Mouse (Mus musculus) embryonic facial prominence, embryonic 12.5 days (tissue): ENCODE measurements at regions not wholly inside any gene's neighbourhood (a gene's known extent, or its start where the extent isn't known, plus 50 kb on each side); places are given as distances from the start of the nearest gene placed in this dataset.

Experiments
- ATAC-seq: fragments of 200-750 bp; cut with Nextera tagmentation; 2 replicates; pipeline ENCODE4 v1.8.0; 2017; ENCODE audit not compliant: insufficient number of reproducible peaks, insufficient read depth, low FRiP score, low TSS enrichment
- H3K27ac ChIP-seq: fragments of 300-500 bp; sonication (generic); 2 replicates; pipeline ENCODE4 v1.5.1; 2016; ENCODE audit warnings: mild to moderate bottlenecking
- H3K27me3 ChIP-seq: fragments of 300-500 bp; sonication (generic); 2 replicates; pipeline ENCODE4 v1.6.1; 2016; ENCODE audit warnings: mild to moderate bottlenecking, moderate library complexity
- H3K36me3 ChIP-seq: fragments of 300-500 bp; sonication (generic); 2 replicates; pipeline ENCODE4 v1.6.1; 2016; ENCODE audit warnings: mild to moderate bottlenecking
- H3K4me1 ChIP-seq: fragments of 300-500 bp; sonication (generic); 2 replicates; pipeline ENCODE4 v1.6.1; 2016
- H3K4me2 ChIP-seq: fragments of 300-500 bp; sonication (generic); replicated peaks from 2 replicates; pipeline ENCODE4 v1.6.1; 2016; ENCODE audit warnings: mild to moderate bottlenecking, moderate library complexity
- H3K4me3 ChIP-seq: fragments of 300-500 bp; sonication (generic); 2 replicates; pipeline ENCODE4 v1.5.1; 2016; ENCODE audit warnings: mild to moderate bottlenecking
- H3K9ac ChIP-seq: fragments of 300-500 bp; sonication (generic); 2 replicates; pipeline ENCODE4 v1.6.1; 2016; ENCODE audit warnings: mild to moderate bottlenecking, moderate library complexity
- H3K9me3 ChIP-seq: fragments of 300-500 bp; sonication (generic); 2 replicates; pipeline ENCODE4 v1.6.1; 2016; ENCODE audit warnings: mild to moderate bottlenecking, moderate library complexity
- WGBS: fragments of 180-500 bp; shearing (Covaris S2); methylation state at CpG from one replicate; pipeline ENCODE4 v1.1.7; 2016; 5-methylcytosine and 5-hydroxymethylcytosine counted together

GRCm38 (mm10) chr1:152313480-152313879 lies 73.0 kb downstream of the Tsen15 start:
- Histone ChIP-seq H3K4me1 (no peaks in the 10 kb centered on the region), H3K36me3 (no peaks in the 10 kb centered on the region), H3K9ac (no peak overlapping the region), H3K4me2 (no peak overlapping the region), H3K27ac (no peak overlapping the region), H3K9me3 (no peaks in the 10 kb centered on the region), H3K27me3 (no peaks in the 10 kb centered on the region), H3K4me3 (no peak overlapping the region)
- 52% methylated on average over 2 of the region's 2 CpGs for WGBS
- ATAC-seq, result no peak

- H3K4me3 ChIP-seq, result no peak overlapping the region
- H3K4me1 ChIP-seq, result no peaks in the 10 kb centered on the region
- no peak for ATAC-seq
- H3K9me3 ChIP-seq, result no peaks in the 10 kb centered on the region
- H3K4me2 ChIP-seq, result no peak overlapping the region
- no peaks in the 10 kb centered on the region for H3K36me3 ChIP-seq
- no peak overlapping the region for H3K9ac ChIP-seq
- H3K27me3 ChIP-seq, result no peaks in the 10 kb centered on the region
- no peak overlapping the region for H3K27ac ChIP-seq
- WGBS, result 79% methylated on average over 3 of the region's 3 CpGs
Observed at GRCm38 (mm10) chr1:152305461-152305860, 81.0 kb downstream of the Tsen15 start.

GRCm38 (mm10) chr1:152304487-152305130 lies 81.9 kb downstream of the Tsen15 start:
- ATAC-seq, result no peak
- Histone ChIP-seq H3K9ac (no peak overlapping the region), H3K4me2 (no peak overlapping the region), H3K9me3 (no peaks in the 10 kb centered on the region), H3K36me3 (no peaks in the 10 kb centered on the region), H3K4me1 (no peaks in the 10 kb centered on the region), H3K27me3 (no peaks in the 10 kb centered on the region), H3K27ac (no peak overlapping the region), H3K4me3 (no peak overlapping the region)
- 82% methylated on average over 14 of the region's 14 CpGs for WGBS

- H3K4me3 ChIP-seq, result no peak overlapping the region
- 85% methylated on average over 8 of the region's 8 CpGs for WGBS
Observed at GRCm38 (mm10) chr1:152301355-152301754, 85.1 kb downstream of the Tsen15 start.

GRCm38 (mm10) chr1:152292196-152292736 lies 94.2 kb downstream of the Tsen15 start:
- WGBS, result 89% methylated on average over 9 of the region's 9 CpGs
- Histone ChIP-seq H3K4me1 (no peaks in the 10 kb centered on the region), H3K4me2 (no peak overlapping the region), H3K36me3 (no peaks in the 10 kb centered on the region), H3K4me3 (no peak overlapping the region), H3K27ac (no peak overlapping the region), H3K27me3 (no peaks in the 10 kb centered on the region), H3K9ac (no peak overlapping the region), H3K9me3 (no peaks in the 10 kb centered on the region)
- no peak for ATAC-seq

More at GRCm38 (mm10) chr1:152301355-152301754, 85.1 kb downstream of the Tsen15 start:
- Histone ChIP-seq H3K27ac (no peak overlapping the region), H3K4me2 (no peak overlapping the region), H3K36me3 (no peaks in the 10 kb centered on the region), H3K9me3 (peaks cover 4% of the 10 kb centered on the region; the same call in 1 of the 2 replicates), H3K4me1 (no peaks in the 10 kb centered on the region), H3K9ac (no peak overlapping the region), H3K27me3 (no peaks in the 10 kb centered on the region)
- no peak for ATAC-seq

GRCm38 (mm10) chr1:152290768-152291167 lies 95.7 kb downstream of the Tsen15 start:
- Histone ChIP-seq H3K27ac (no peak overlapping the region), H3K4me2 (no peak overlapping the region), H3K4me3 (no peak overlapping the region), H3K36me3 (no peaks in the 10 kb centered on the region), H3K27me3 (0 out of 2 replicates have a peak, but pooled peaks cover 3% of the 10 kb centered on the region), H3K9me3 (no peaks in the 10 kb centered on the region), H3K9ac (no peak overlapping the region), H3K4me1 (no peaks in the 10 kb centered on the region)
- 39% methylated on average over 7 of the region's 7 CpGs for WGBS
- no peak for ATAC-seq

GRCm38 (mm10) chr1:152287566-152288490 lies 98.7 kb downstream of the Tsen15 start:
- no peak for ATAC-seq
- Histone ChIP-seq H3K4me1 (0 out of 2 replicates have a peak, but pooled peaks cover 3% of the 10 kb centered on the region), H3K9me3 (no peaks in the 10 kb centered on the region), H3K27ac (no peak overlapping the region), H3K36me3 (no peaks in the 10 kb centered on the region), H3K4me3 (no peak overlapping the region), H3K4me2 (no peak overlapping the region), H3K9ac (no peak overlapping the region), H3K27me3 (0 out of 2 replicates have a peak, but pooled peaks cover 3% of the 10 kb centered on the region)
- WGBS, result 69% methylated on average over 15 of the region's 15 CpGs

GRCm38 (mm10) chr1:152286677-152287076 lies 99.8 kb downstream of the Tsen15 start:
- WGBS, result 73% methylated on average over 8 of the region's 8 CpGs
- no peak for ATAC-seq

GRCm38 (mm10) chr1:152282106-152282505 lies 104.4 kb downstream of the Tsen15 start:
- H3K36me3 ChIP-seq, result no peaks in the 10 kb centered on the region
- no peaks in the 10 kb centered on the region for H3K9me3 ChIP-seq
- H3K27me3 ChIP-seq, result 0 out of 2 replicates have a peak, but pooled peaks cover 3% of the 10 kb centered on the region
- H3K4me3 ChIP-seq, result no peak overlapping the region
- no peak overlapping the region for H3K9ac ChIP-seq
- ATAC-seq, result no peak
- no peak overlapping the region for H3K27ac ChIP-seq
- WGBS, result 91% methylated on average over 11 of the region's 11 CpGs
- 0 out of 2 replicates have a peak, but pooled peaks cover 3% of the 10 kb centered on the region for H3K4me1 ChIP-seq
- no peak overlapping the region for H3K4me2 ChIP-seq

More at GRCm38 (mm10) chr1:152286677-152287076, 99.8 kb downstream of the Tsen15 start:
- Histone ChIP-seq H3K27ac (no peak overlapping the region), H3K9me3 (no peaks in the 10 kb centered on the region), H3K36me3 (no peaks in the 10 kb centered on the region), H3K27me3 (0 out of 2 replicates have a peak, but pooled peaks cover 3% of the 10 kb centered on the region), H3K9ac (no peak overlapping the region), H3K4me1 (0 out of 2 replicates have a peak, but pooled peaks cover 3% of the 10 kb centered on the region), H3K4me3 (no peak overlapping the region), H3K4me2 (no peak overlapping the region)

- ATAC-seq, result no peak
- Histone ChIP-seq H3K9me3 (no peaks in the 10 kb centered on the region), H3K4me2 (no peak overlapping the region), H3K9ac (no peak overlapping the region), H3K27me3 (no peaks in the 10 kb centered on the region), H3K27ac (no peak overlapping the region), H3K36me3 (no peaks in the 10 kb centered on the region), H3K4me1 (0 out of 2 replicates have a peak, but pooled peaks cover 3% of the 10 kb centered on the region), H3K4me3 (no peak overlapping the region)
- 79% methylated on average over 8 of the region's 8 CpGs for WGBS
Observed at GRCm38 (mm10) chr1:152281201-152281600, 105.3 kb downstream of the Tsen15 start.

GRCm38 (mm10) chr1:152280014-152280413 lies 106.5 kb downstream of the Tsen15 start:
- 25% methylated on average over 1 of the region's 1 CpGs for WGBS
- H3K4me1 ChIP-seq, result 0 out of 2 replicates have a peak, but pooled peaks cover 3% of the 10 kb centered on the region
- no peak for ATAC-seq

More at GRCm38 (mm10) chr1:152280014-152280413, 106.5 kb downstream of the Tsen15 start:
- H3K4me3 ChIP-seq, result no peak overlapping the region
- H3K9ac ChIP-seq, result no peak overlapping the region
- H3K9me3 ChIP-seq, result no peaks in the 10 kb centered on the region
- H3K27me3 ChIP-seq, result no peaks in the 10 kb centered on the region
- no peaks in the 10 kb centered on the region for H3K36me3 ChIP-seq
- no peak overlapping the region for H3K27ac ChIP-seq
- H3K4me2 ChIP-seq, result no peak overlapping the region
